9 mouse cellular contexts compared by ENCODE assay signal in genomic region chr8:79562071-79562581, GRCm38 (mm10).
DNase-seq lines count a peak whose midpoint lies in the region; ATAC-seq and TF ChIP-seq lines count a peak whose summit lies in the region.
"Had no signal": no experiment of that assay in that cellular context is flagged by ENCODE, and none has a peak within 500 bp of the region (broad histone marks: within the 10 kb centered on the region; RNA-seq: fewer than 3 reads in every experiment).

No protein-coding gene starts in this region.

- TF ChIP-seq CTCF in layer of hippocampus, adult 2 months (conservative IDR thresholded peaks at IDR 0.05): no peak
- no peak for TF ChIP-seq CTCF in cortical plate, adult 2 months (IDR thresholded peaks at IDR 0.05; ENCODE audit: extremely low read depth, insufficient read depth, low read length)
- TF ChIP-seq CTCF in kidney, postnatal 0 days (IDR thresholded peaks at IDR 0.05; ENCODE audit: low read depth): no peak

- H3K9ac ChIP-seq in kidney, postnatal 0 days (ENCODE audit: low read depth, low read length): no peak overlapping the region

- H3K36me3 ChIP-seq in kidney, postnatal 0 days (ENCODE audit: insufficient read depth, low read length): no peaks in the 10 kb centered on the region
- H3K36me3 ChIP-seq: G1E had no signal

- H3K4me3 ChIP-seq in layer of hippocampus, adult 2 months: no peak overlapping the region
- H3K4me3 ChIP-seq in cortical plate, adult 2 months (ENCODE audit: insufficient read depth, low read length): 0 out of 2 replicates have a peak overlapping the region, but pooled peaks have one; percentile 1
- H3K4me3 ChIP-seq in kidney, postnatal 0 days (replicated peaks; ENCODE audit: low read depth, low read length): no peak overlapping the region

- DNase-seq in layer of hippocampus, adult 11-12 months (ENCODE audit: low spot score): peak; percentile 6
- no peak for DNase-seq in layer of hippocampus, adult 2 months (ENCODE audit: low spot score in 2 of 2)
- peak; percentile 56 to 64 for DNase-seq in heart, adult 18-20 months
- DNase-seq in kidney, postnatal 0 days (ENCODE audit: low spot score): peak; percentile 49
- DNase-seq in right cerebral cortex, adult 2 months (ENCODE audit: low spot score in 2 of 2): peak; percentile 47 to 57
- no peak for DNase-seq in ovary, postnatal 10 days (ENCODE audit: low spot score)

- 40% methylated on average over 11 of the region's 11 CpGs for WGBS in kidney, postnatal 0 days

- peak; percentile 59; the same call in 1 of the 2 replicates for ATAC-seq in kidney, postnatal 0 days (replicated peaks; ENCODE audit: low FRiP score, low read depth)
- no peak for ATAC-seq in CD4-positive, CD25-positive, alpha-beta regulatory T cell, adult 4 months

- no peaks in the 10 kb centered on the region for H3K9me3 ChIP-seq in kidney, postnatal 0 days (replicated peaks; ENCODE audit: low read length)
- H3K9me3 ChIP-seq: G1E had no signal

- no peaks in the 10 kb centered on the region for H3K27me3 ChIP-seq in kidney, postnatal 0 days (ENCODE audit: insufficient read depth, low read length)

- H3K4me2 ChIP-seq in kidney, postnatal 0 days (ENCODE audit: low read length): no peak overlapping the region

- H3K27ac ChIP-seq in layer of hippocampus, adult 2 months: no peak overlapping the region
- H3K27ac ChIP-seq in cortical plate, adult 2 months (ENCODE audit: insufficient read depth, low read length): no peak overlapping the region
- H3K27ac ChIP-seq in kidney, postnatal 0 days: no peak overlapping the region

- no peak for TF ChIP-seq POLR2A in cortical plate, adult 2 months (IDR thresholded peaks at IDR 0.05; ENCODE audit: extremely low read depth, insufficient read depth, low read length)

- peaks cover 4% of the 10 kb centered on the region; the same call in 1 of the 2 replicates for H3K4me1 ChIP-seq in cortical plate, adult 2 months (ENCODE audit: control insufficient read depth, insufficient read depth, low read length)
- no peaks in the 10 kb centered on the region for H3K4me1 ChIP-seq in kidney, postnatal 0 days (replicated peaks; ENCODE audit: insufficient read depth, low read length)

Comparison
In these comparisons a context has a peak if more than half of its experiments do, and no peak if none do; other contexts are left out.
1. DNase-seq: peak in layer of hippocampus, adult 11-12 months (single experiment), heart, adult 18-20 months (2 of 2), kidney, postnatal 0 days (single experiment) and right cerebral cortex, adult 2 months (2 of 2); none in layer of hippocampus, adult 2 months (0 of 2) and ovary, postnatal 10 days (single experiment).